Mouse (Mus musculus) liver, adult 2 months (tissue): Measurements from ENCODE around the gene Sesn2.

ENCODE experiments used
- CTCF ChIP-seq: fragments of 200-500 bp; IDR thresholded peaks from 2 replicates; pipeline ENCODE4 v1.5.1; 2011; ENCODE audit warnings: low read depth, low read length, control low read depth
- POLR2A ChIP-seq: fragments of 200-500 bp; IDR thresholded peaks from 2 replicates; pipeline ENCODE4 v1.6.1; 2011; ENCODE audit warnings: low read length, control low read depth; ENCODE audit not compliant: insufficient read depth; ENCODE audit errors: extremely low read depth

DNA sequence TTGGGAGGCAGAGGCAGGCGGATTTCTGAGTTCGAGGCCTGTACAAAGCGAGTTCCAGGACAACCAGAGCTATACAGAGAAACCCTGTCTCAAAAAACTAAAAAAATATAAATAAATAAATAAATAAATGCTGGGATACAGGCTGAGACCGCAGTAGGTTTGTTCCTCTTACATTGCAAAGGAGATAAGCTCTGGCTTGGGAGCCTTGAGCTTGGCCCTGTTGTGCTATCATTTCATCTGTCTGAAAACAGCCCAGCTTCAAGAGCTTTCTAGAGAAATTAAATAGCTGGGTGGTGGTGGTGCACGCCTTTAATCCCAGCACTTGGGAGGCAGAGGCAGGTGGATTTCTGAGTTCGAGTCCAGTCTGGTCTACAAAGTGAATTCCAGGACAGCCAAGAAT lies 8.7 kb downstream of the Sesn2 start:
- TF ChIP-seq CTCF (no peak), POLR2A (no peak)
